In genomic region chr14:68381741-68382140, GRCm38 (mm10) we compare ENCODE assay signal across 14 mouse cellular contexts.
DNase-seq lines count a peak whose midpoint lies in the region; ATAC-seq lines count a peak whose summit lies in the region.
"Had no signal": no experiment of that assay in that cellular context is flagged by ENCODE, and none has a peak within 500 bp of the region (broad histone marks: within the 10 kb centered on the region; RNA-seq: fewer than 3 reads in every experiment).

No protein-coding gene starts in this region.

- no peak overlapping the region for H3K9ac ChIP-seq in midbrain, embryonic 13.5 days (replicated peaks)
- no peak overlapping the region for H3K9ac ChIP-seq in midbrain, embryonic 16.5 days (ENCODE audit: low read depth, low read length)
- no peak overlapping the region for H3K9ac ChIP-seq in hindbrain, embryonic 11.5 days (ENCODE audit: low read depth, low read length)
- H3K9ac ChIP-seq: heart, embryonic 15.5 days; limb, embryonic 15.5 days had no signal

- intact Hi-C loops in left cerebral cortex, postnatal 14 days (cut with DNase I): no loop called here
- intact Hi-C loops in heart, postnatal 25 days (cut with DNase I): no loop called here

- H3K27me3 ChIP-seq in midbrain, embryonic 13.5 days: no peaks in the 10 kb centered on the region
- H3K27me3 ChIP-seq in midbrain, embryonic 16.5 days (ENCODE audit: control insufficient read depth, insufficient read depth, low read depth, low read length): no peaks in the 10 kb centered on the region
- H3K27me3 ChIP-seq in hindbrain, embryonic 11.5 days (ENCODE audit: control insufficient read depth, insufficient read depth, low read length): no peaks in the 10 kb centered on the region
- H3K27me3 ChIP-seq: heart, embryonic 15.5 days; limb, embryonic 15.5 days had no signal

- H3K4me1 ChIP-seq in midbrain, embryonic 13.5 days (replicated peaks): peaks cover 13% of the 10 kb centered on the region
- peaks cover 7% of the 10 kb centered on the region; the same call in 1 of the 2 replicates for H3K4me1 ChIP-seq in midbrain, embryonic 16.5 days (ENCODE audit: control insufficient read depth, insufficient read depth, low read length)
- no peaks in the 10 kb centered on the region for H3K4me1 ChIP-seq in hindbrain, embryonic 11.5 days (replicated peaks; ENCODE audit: control insufficient read depth, insufficient read depth, low read length)
- H3K4me1 ChIP-seq: heart, embryonic 15.5 days; limb, embryonic 15.5 days had no signal

- no peak overlapping the region for H3K4me3 ChIP-seq in midbrain, embryonic 13.5 days (replicated peaks)
- H3K4me3 ChIP-seq in midbrain, embryonic 16.5 days (ENCODE audit: low read depth, low read length): no peak overlapping the region
- H3K4me3 ChIP-seq in hindbrain, embryonic 11.5 days (ENCODE audit: low read depth, low read length): no peak overlapping the region
- H3K4me3 ChIP-seq: embryonic facial prominence, embryonic 10.5 days; heart, embryonic 15.5 days; limb, embryonic 15.5 days had no signal

- no peak for DNase-seq in hindbrain, embryonic 11.5 days (ENCODE audit: low spot score)
- peak; percentile 53 for DNase-seq in left cerebral cortex, postnatal 14 days (ENCODE audit: low spot score in 2 of 2)
- DNase-seq in right cerebral cortex, postnatal 4 days: peak; percentile 11
- DNase-seq in heart, postnatal 25 days (ENCODE audit: low spot score): no peak
- no peak for DNase-seq in spleen, postnatal 36 days (ENCODE audit: low spot score in 2 of 2)
- no peak for DNase-seq in ovary, postnatal 14 days (ENCODE audit: low spot score)
- DNase-seq: kidney, adult 8-10 months; spleen, adult 18-20 months had no signal

- H3K4me2 ChIP-seq in midbrain, embryonic 13.5 days (replicated peaks): no peak overlapping the region
- no peak overlapping the region for H3K4me2 ChIP-seq in midbrain, embryonic 16.5 days (ENCODE audit: low read length)
- H3K4me2 ChIP-seq in hindbrain, embryonic 11.5 days (replicated peaks; ENCODE audit: low read depth, low read length): no peak overlapping the region
- H3K4me2 ChIP-seq: heart, embryonic 15.5 days; limb, embryonic 15.5 days had no signal

- H3K36me3 ChIP-seq in midbrain, embryonic 13.5 days: no peaks in the 10 kb centered on the region
- no peaks in the 10 kb centered on the region for H3K36me3 ChIP-seq in midbrain, embryonic 16.5 days (ENCODE audit: control insufficient read depth, insufficient read depth, low read length)
- no peaks in the 10 kb centered on the region for H3K36me3 ChIP-seq in hindbrain, embryonic 11.5 days (ENCODE audit: control insufficient read depth, insufficient read depth, low read length)
- H3K36me3 ChIP-seq: embryonic facial prominence, embryonic 10.5 days; heart, embryonic 15.5 days; limb, embryonic 15.5 days had no signal

- WGBS in midbrain, embryonic 13.5 days: 56% methylated on average over 7 of the region's 7 CpGs
- WGBS in midbrain, embryonic 16.5 days: 60% methylated on average over 7 of the region's 7 CpGs
- WGBS in hindbrain, embryonic 11.5 days: 69% methylated on average over 7 of the region's 7 CpGs

- H3K27ac ChIP-seq in midbrain, embryonic 13.5 days: peak overlapping the region; percentile 56
- no peak overlapping the region for H3K27ac ChIP-seq in midbrain, embryonic 16.5 days (ENCODE audit: low read length)
- H3K27ac ChIP-seq in hindbrain, embryonic 11.5 days (ENCODE audit: low read depth, low read length): peak overlapping the region; percentile 38
- H3K27ac ChIP-seq: embryonic facial prominence, embryonic 10.5 days; heart, embryonic 15.5 days; limb, embryonic 15.5 days; macrophage had no signal

- ATAC-seq in midbrain, embryonic 13.5 days: no peak
- no peak for ATAC-seq in midbrain, embryonic 16.5 days
- ATAC-seq in hindbrain, embryonic 11.5 days (ENCODE audit: low FRiP score): no peak

- H3K9me3 ChIP-seq in midbrain, embryonic 13.5 days: no peaks in the 10 kb centered on the region
- no peaks in the 10 kb centered on the region for H3K9me3 ChIP-seq in midbrain, embryonic 16.5 days (replicated peaks; ENCODE audit: control insufficient read depth, low read length, poor library complexity, severe bottlenecking)
- H3K9me3 ChIP-seq in hindbrain, embryonic 11.5 days (ENCODE audit: control insufficient read depth, low read length): no peaks in the 10 kb centered on the region
- H3K9me3 ChIP-seq: embryonic facial prominence, embryonic 10.5 days; heart, embryonic 15.5 days; limb, embryonic 15.5 days had no signal

Comparison
In these comparisons a context has a peak if more than half of its experiments do, and no peak if none do; other contexts are left out.
1. DNase-seq: peak in left cerebral cortex, postnatal 14 days (2 of 2) and right cerebral cortex, postnatal 4 days (single experiment); none in hindbrain, embryonic 11.5 days (single experiment), heart, postnatal 25 days (single experiment), spleen, postnatal 36 days (0 of 2) and ovary, postnatal 14 days (single experiment).